Mouse (Mus musculus) myocyte (in vitro differentiated cells): ENCODE data around the gene Unc79. TPM values are rescaled to one million over a fixed set of nuclear protein-coding genes. Genes with fewer than 3 reads are reported as not detected.
A peak's percentile ranks its signal among the peaks of the same experiment; 100 is the strongest.

Source experiments
- H3K27me3 ChIP-seq: one replicate; pipeline ENCODE4 v1.6.1; 2011; ENCODE audit not compliant: control insufficient read depth, insufficient read depth, insufficient read length
- H3K36me3 ChIP-seq: one replicate; pipeline ENCODE4 v1.6.1; 2011; ENCODE audit not compliant: control insufficient read depth, insufficient read depth
- H3K4me2 ChIP-seq: one replicate; pipeline ENCODE4 v1.6.1; 2011; ENCODE audit warnings: low read depth, control low read depth
- H3K4me3 ChIP-seq: one replicate; pipeline ENCODE4 v1.5.1; 2011; ENCODE audit warnings: mild to moderate bottlenecking, control low read depth, moderate library complexity
- H3K79me2 ChIP-seq: one replicate; pipeline ENCODE4 v1.6.1; 2011; ENCODE audit not compliant: control insufficient read depth, insufficient read depth
- H3ac ChIP-seq: one replicate; pipeline ENCODE4 v1.6.1; 2011; ENCODE audit not compliant: control insufficient read depth, insufficient read length
- CEBPB ChIP-seq: IDR thresholded peaks from 2 replicates; pipeline ENCODE4 v1.6.1; 2011; ENCODE audit warnings: mild to moderate bottlenecking, moderate library complexity; ENCODE audit not compliant: poor library complexity, insufficient read depth, severe bottlenecking
- E2F4 ChIP-seq: IDR thresholded peaks from one replicate; pipeline ENCODE4 v1.6.1; 2011; ENCODE audit warnings: mild to moderate bottlenecking, control low read depth, moderate library complexity; ENCODE audit not compliant: insufficient read depth
- MAX ChIP-seq: IDR thresholded peaks from one replicate; pipeline ENCODE4 v1.6.1; 2011; ENCODE audit warnings: low read depth, mild to moderate bottlenecking, control low read depth
- MYOD1 ChIP-seq, 3 experiments: IDR thresholded peaks; one replicate each; pipeline ENCODE4 v1.6.1; 2011; ENCODE audit warnings: control low read depth in 2 of 3, low read depth in 2 of 3, mild to moderate bottlenecking in 2 of 3, moderate library complexity in 1 of 3; ENCODE audit not compliant: insufficient read length in 2 of 3, control insufficient read depth in 1 of 3
- MYOG ChIP-seq, 3 experiments: IDR thresholded peaks; one replicate each; pipeline ENCODE4 v1.6.1; 2011; ENCODE audit warnings: control low read depth in 2 of 3, low read depth in 2 of 3, mild to moderate bottlenecking in 2 of 3; ENCODE audit not compliant: insufficient read length in 2 of 3, control insufficient read depth in 1 of 3, insufficient read depth in 1 of 3
- POLR2A ChIP-seq: IDR thresholded peaks from one replicate; pipeline ENCODE4 v1.6.1; 2011; ENCODE audit warnings: low read depth, mild to moderate bottlenecking, control low read depth, moderate library complexity; ENCODE audit not compliant: insufficient read length
- POLR2AphosphoS2 ChIP-seq: IDR thresholded peaks from one replicate; pipeline ENCODE4 v1.6.1; 2011; ENCODE audit warnings: low read depth, control low read depth; ENCODE audit not compliant: insufficient read length
- REST ChIP-seq: IDR thresholded peaks from one replicate; pipeline ENCODE4 v1.6.1; 2011; ENCODE audit warnings: mild to moderate bottlenecking, control low read depth, moderate library complexity; ENCODE audit not compliant: insufficient read depth, insufficient read length
- SRF ChIP-seq: IDR thresholded peaks from one replicate; pipeline ENCODE4 v1.6.1; 2011; ENCODE audit warnings: low read depth; ENCODE audit not compliant: control insufficient read depth, insufficient read length
- TCF12 ChIP-seq: IDR thresholded peaks from one replicate; pipeline ENCODE4 v1.6.1; 2011; ENCODE audit warnings: mild to moderate bottlenecking, control low read depth; ENCODE audit not compliant: poor library complexity, insufficient read depth, severe bottlenecking
- TCF3 ChIP-seq: IDR thresholded peaks from one replicate; pipeline ENCODE4 v1.6.1; 2011; ENCODE audit warnings: low read depth, control low read depth; ENCODE audit not compliant: insufficient read length
- USF1 ChIP-seq: IDR thresholded peaks from one replicate; pipeline ENCODE4 v1.6.1; 2011; ENCODE audit warnings: low read depth, mild to moderate bottlenecking, control low read depth, moderate library complexity
- polyA plus RNA-seq: library from polyadenylated mRNA; unstranded; fragments of >200 nt; fragmentation: generic; extraction: Trizol; gene quantifications from one replicate; pipeline ENCODE4 v1.2.1, GENCODE M21; 2012; ENCODE audit warnings: missing spikeins

Unc79 gene
- polyA plus RNA-seq, 1 experiment: not detected

- no peak for TF ChIP-seq POLR2AphosphoS2
- no peak for TF ChIP-seq SRF
- H3K79me2 ChIP-seq: no peaks in the 10 kb centered on the region
- no peaks in the 10 kb centered on the region for H3K36me3 ChIP-seq
- H3ac ChIP-seq: no peak overlapping the region
- H3K4me2 ChIP-seq: no peak overlapping the region
- H3K4me3 ChIP-seq: no peak overlapping the region
- H3K27me3 ChIP-seq: no peaks in the 10 kb centered on the region
These were observed 180.3 kb downstream of the Unc79 start for GRCm38 (mm10) chr12:103128914-103129313.

GRCm38 (mm10) chr12:103129395-103130248 is 181.0 kb downstream of the Unc79 start:
- H3K27me3 ChIP-seq: no peaks in the 10 kb centered on the region
- no peak overlapping the region for H3K4me3 ChIP-seq
- H3ac ChIP-seq: no peak overlapping the region
- no peaks in the 10 kb centered on the region for H3K36me3 ChIP-seq
- H3K4me2 ChIP-seq: no peak overlapping the region
- TF ChIP-seq TCF12 (no peak), REST (no peak), POLR2A (no peak), SRF (no peak), MYOD1 (IDR thresholded peaks at IDR 0.05; ENCODE audit: control insufficient read depth in 1 of 3, insufficient read length in 2 of 3, low read depth in 2 of 3) (no peak), TCF3 (no peak), CEBPB (no peak), POLR2AphosphoS2 (no peak)
- H3K79me2 ChIP-seq: no peaks in the 10 kb centered on the region

DNA sequence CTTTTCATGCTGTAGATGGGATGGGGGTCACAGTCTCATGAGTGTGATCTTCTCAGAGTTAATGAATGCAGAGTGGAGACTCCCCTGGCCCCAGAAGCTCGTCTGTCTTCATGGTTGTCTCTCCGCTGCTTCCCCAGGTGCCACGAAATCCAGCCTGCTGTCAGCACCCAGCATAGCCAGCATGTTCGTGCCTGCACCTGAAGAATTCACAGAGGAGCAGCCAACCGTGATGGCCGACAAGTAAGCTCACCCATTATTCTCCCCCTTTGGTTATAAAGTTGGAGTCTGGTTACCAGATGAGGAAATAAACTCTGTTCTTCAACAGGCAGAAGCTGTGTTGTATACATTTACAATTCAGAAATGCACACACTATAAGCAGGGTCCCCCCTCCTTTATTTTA is 182.8 kb downstream of the Unc79 start:
- TF ChIP-seq POLR2AphosphoS2: no peak
- TF ChIP-seq POLR2A: no peak
- TF ChIP-seq TCF3: no peak
- no peak for TF ChIP-seq REST
- TF ChIP-seq TCF12: no peak
- TF ChIP-seq MAX: no peak
- TF ChIP-seq E2F4: no peak
- TF ChIP-seq MYOG (IDR thresholded peaks at IDR 0.05; ENCODE audit: control insufficient read depth in 1 of 3, insufficient read depth in 1 of 3, insufficient read length in 2 of 3, low read depth in 2 of 3): no peak
- no peak for TF ChIP-seq SRF
- TF ChIP-seq CEBPB: no peak
- no peak for TF ChIP-seq MYOD1 (IDR thresholded peaks at IDR 0.05; ENCODE audit: control insufficient read depth in 1 of 3, insufficient read length in 2 of 3, low read depth in 2 of 3)
- no peak for TF ChIP-seq USF1
- H3K27me3 ChIP-seq: no peaks in the 10 kb centered on the region
- H3ac ChIP-seq: no peak overlapping the region
- H3K79me2 ChIP-seq: no peaks in the 10 kb centered on the region
- no peak overlapping the region for H3K4me3 ChIP-seq
- H3K4me2 ChIP-seq: no peak overlapping the region
- no peaks in the 10 kb centered on the region for H3K36me3 ChIP-seq

DNA sequence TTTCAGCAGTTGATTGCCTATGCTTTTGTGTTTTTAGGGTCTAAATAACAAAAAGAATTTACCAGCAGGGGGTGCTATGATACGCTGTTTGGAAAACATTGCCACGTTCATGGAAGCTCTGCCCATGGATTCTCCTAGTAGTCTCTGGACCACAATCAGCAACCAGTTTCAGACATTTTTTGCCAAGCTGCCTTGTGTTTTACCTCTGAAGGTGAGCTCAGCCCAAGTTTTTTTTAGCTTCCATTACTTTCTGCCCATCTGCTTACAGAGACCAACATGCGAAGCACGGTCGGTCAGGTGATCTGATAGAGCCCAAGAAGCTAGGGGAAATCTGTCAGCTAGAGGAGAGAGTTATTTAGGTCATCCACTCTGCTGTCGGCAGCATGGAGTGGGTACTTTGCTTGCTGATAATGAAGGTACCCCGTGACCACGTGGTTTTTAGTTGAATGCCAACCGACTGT is 193.9 kb downstream of the Unc79 start:
- Histone ChIP-seq H3K79me2 (no peaks in the 10 kb centered on the region), H3ac (no peak overlapping the region), H3K27me3 (no peaks in the 10 kb centered on the region), H3K4me3 (no peak overlapping the region), H3K4me2 (peak overlapping the region; percentile 58), H3K36me3 (no peaks in the 10 kb centered on the region)
- TF ChIP-seq POLR2AphosphoS2: no peak
- no peak for TF ChIP-seq USF1
- no peak for TF ChIP-seq TCF12
- TF ChIP-seq MAX: no peak
- TF ChIP-seq REST: no peak
- no peak for TF ChIP-seq SRF
- no peak for TF ChIP-seq E2F4
- TF ChIP-seq CEBPB: no peak
- no peak for TF ChIP-seq TCF3
- TF ChIP-seq MYOG (IDR thresholded peaks at IDR 0.05; ENCODE audit: control insufficient read depth in 1 of 3, insufficient read depth in 1 of 3, insufficient read length in 2 of 3, low read depth in 2 of 3): no peak

DNA sequence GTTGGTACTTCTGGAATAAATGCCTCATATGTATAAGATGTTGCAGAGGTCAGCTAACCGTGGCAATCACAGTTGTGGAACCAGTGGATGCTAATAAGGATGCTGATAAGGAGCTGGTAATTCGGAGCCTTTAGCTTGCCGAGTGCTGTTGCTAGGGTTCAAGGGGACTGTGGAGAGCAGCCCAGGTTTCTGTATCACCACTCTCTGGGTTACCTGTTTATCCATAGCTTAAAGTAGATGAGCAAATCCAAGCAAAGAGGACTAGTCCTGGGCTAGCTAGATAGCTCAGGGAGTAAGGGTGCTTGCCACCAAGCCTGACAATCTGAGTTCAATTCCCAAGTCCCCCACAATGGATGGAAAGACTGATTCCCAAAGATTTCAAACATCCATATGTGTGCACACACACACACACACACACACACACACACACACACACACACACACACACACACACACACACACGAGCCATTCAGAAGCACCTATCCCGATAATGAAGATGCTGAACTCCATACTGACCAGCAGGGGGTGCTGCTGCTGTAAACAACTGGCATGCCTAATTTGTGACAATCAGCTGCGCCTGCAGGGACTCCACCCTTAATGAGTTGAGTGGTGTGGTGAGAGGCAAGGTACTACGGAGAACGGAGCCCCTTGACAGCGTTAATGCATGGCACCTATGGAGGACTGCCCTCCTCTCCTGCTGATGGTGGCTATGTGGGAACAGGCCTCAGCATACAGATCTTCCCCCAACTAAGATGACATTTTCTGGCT is 195.3 kb downstream of the Unc79 start:
- no peak overlapping the region for H3K4me3 ChIP-seq
- no peaks in the 10 kb centered on the region for H3K27me3 ChIP-seq
- H3K36me3 ChIP-seq: no peaks in the 10 kb centered on the region
- H3K79me2 ChIP-seq: no peaks in the 10 kb centered on the region
- no peak overlapping the region for H3ac ChIP-seq
- TF ChIP-seq MAX: no peak
- no peak for TF ChIP-seq POLR2AphosphoS2
- no peak for TF ChIP-seq POLR2A
- no peak for TF ChIP-seq USF1
- TF ChIP-seq E2F4: no peak
- TF ChIP-seq CEBPB: no peak
- no peak for TF ChIP-seq SRF
- TF ChIP-seq MYOD1 (IDR thresholded peaks at IDR 0.05; ENCODE audit: control insufficient read depth in 1 of 3, insufficient read length in 2 of 3, low read depth in 2 of 3): no peak
- no peak for TF ChIP-seq REST
- TF ChIP-seq TCF12: no peak
- TF ChIP-seq TCF3: no peak
- no peak for TF ChIP-seq MYOG (IDR thresholded peaks at IDR 0.05; ENCODE audit: control insufficient read depth in 1 of 3, insufficient read depth in 1 of 3, insufficient read length in 2 of 3, low read depth in 2 of 3)
- no peak overlapping the region for H3K4me2 ChIP-seq
